Mouse (Mus musculus) heart, embryonic 11.5 days (tissue): ENCODE measurements around the gene Stat2. TPM values are rescaled to one million over a fixed set of nuclear protein-coding genes. Genes with fewer than 3 reads are reported as not detected.
"Not testable (repeated sequence)": the region's sequence is repeated elsewhere in the genome, so short reads cannot be mapped to it uniquely, and the experiment has no call there.

Experiments
- ATAC-seq: fragments of 200-750 bp; cut with Nextera tagmentation; replicated peaks from 2 replicates; pipeline ENCODE4 v1.8.0; 2017; ENCODE audit warnings: moderate library complexity; ENCODE audit not compliant: insufficient number of reproducible peaks, low FRiP score, low TSS enrichment
- H3K27ac ChIP-seq: fragments of 300-500 bp; sonication (generic); 2 replicates; pipeline ENCODE4 v1.5.1; 2014; ENCODE audit warnings: mild to moderate bottlenecking, low read depth, low read length
- H3K27me3 ChIP-seq: fragments of 300-500 bp; sonication (generic); 2 replicates; pipeline ENCODE4 v1.6.1; 2014; ENCODE audit warnings: mild to moderate bottlenecking, low read length, mixed read lengths; ENCODE audit not compliant: control insufficient read depth, insufficient read depth
- H3K36me3 ChIP-seq: fragments of 300-500 bp; sonication (generic); 2 replicates; pipeline ENCODE4 v1.6.1; 2014; ENCODE audit warnings: mild to moderate bottlenecking, low read length, moderate library complexity, mixed read lengths; ENCODE audit not compliant: control insufficient read depth, insufficient read depth
- H3K4me1 ChIP-seq: fragments of 300-500 bp; sonication (generic); 2 replicates; pipeline ENCODE4 v1.6.1; 2014; ENCODE audit warnings: low read length; ENCODE audit not compliant: control insufficient read depth, insufficient read depth
- H3K4me2 ChIP-seq: fragments of 300-500 bp; sonication (generic); 2 replicates; pipeline ENCODE4 v1.6.1; 2014; ENCODE audit warnings: mild to moderate bottlenecking, moderate library complexity
- H3K4me3 ChIP-seq: fragments of 300-500 bp; sonication (generic); 2 replicates; pipeline ENCODE4 v1.5.1; 2014; ENCODE audit warnings: low read depth, low read length
- H3K9ac ChIP-seq: fragments of 300-500 bp; sonication (generic); 2 replicates; pipeline ENCODE4 v1.6.1; 2014; ENCODE audit warnings: mild to moderate bottlenecking, low read depth, low read length, moderate library complexity
- H3K9me3 ChIP-seq: fragments of 300-500 bp; sonication (generic); replicated peaks from 2 replicates; pipeline ENCODE4 v1.6.1; 2016; ENCODE audit warnings: low read length; ENCODE audit not compliant: control insufficient read depth
- WGBS: fragments of 180-500 bp; shearing (Covaris S2); extraction: QIAGEN DNeasy Blood & Tissue Kit; methylation state at CpG from one replicate; pipeline ENCODE4 v1.1.7; 2014; ENCODE audit not compliant: insufficient replicate concordance; 5-methylcytosine and 5-hydroxymethylcytosine counted together
- polyA plus RNA-seq: library from polyadenylated mRNA; unstranded; fragments of >200 nt; fragmentation: Nextera tagmentation; extraction: Ambion mirVana; gene quantifications from 2 replicates; pipeline ENCODE4 v1.2.1, GENCODE M21; 2014

The Stat2 gene
- polyA plus RNA-seq, 1 experiment from 2014 or later: 8.6 TPM

- no peak overlapping the region for H3K9ac ChIP-seq
- no peak for ATAC-seq
- no peaks in the 10 kb centered on the region for H3K36me3 ChIP-seq
- WGBS: 80% methylated on average over 6 of the region's 6 CpGs
- H3K27me3 ChIP-seq: no peaks in the 10 kb centered on the region
- no peaks in the 10 kb centered on the region for H3K4me1 ChIP-seq
- no peak overlapping the region for H3K4me2 ChIP-seq
- H3K4me3 ChIP-seq: no peak overlapping the region
- no peak overlapping the region for H3K27ac ChIP-seq
- H3K9me3 ChIP-seq: no peaks in the 10 kb centered on the region
These were observed 6.7 kb upstream of the Stat2 start for GRCm38 (mm10) chr10:128263393-128264310.

- H3K9ac ChIP-seq: no peak within 1 kb of the TSS
- 66% methylated on average over 6 of the region's 6 CpGs for WGBS
- no peak within 1 kb of the TSS for H3K27ac ChIP-seq
- no peaks in the 10 kb centered on the region for H3K4me1 ChIP-seq
- H3K4me3 ChIP-seq: no peak within 1 kb of the TSS
- ATAC-seq: no peak
- H3K4me2 ChIP-seq: no peak within 1 kb of the TSS
- H3K9me3 ChIP-seq: no peaks in the 10 kb centered on the region
- no peaks in the 10 kb centered on the region for H3K36me3 ChIP-seq
- no peaks in the 10 kb centered on the region for H3K27me3 ChIP-seq
These were observed 2.0 kb upstream of the Stat2 start, which contains the start of gene Apof for GRCm38 (mm10) chr10:128268371-128268770. Gene Apof (plus strand): TSS chr10:128268671.

GRCm38 (mm10) chr10:128269206-128269910 is 1.0 kb upstream of the Stat2 start:
- no peak for ATAC-seq
- Histone ChIP-seq H3K27ac (no peak overlapping the region), H3K4me2 (peak overlapping the region; percentile 67), H3K4me3 (no peak overlapping the region), H3K36me3 (no peaks in the 10 kb centered on the region), H3K4me1 (no peaks in the 10 kb centered on the region), H3K9me3 (no peaks in the 10 kb centered on the region), H3K27me3 (no peaks in the 10 kb centered on the region), H3K9ac (no peak overlapping the region)
- 83% methylated on average over 16 of the region's 16 CpGs for WGBS

GRCm38 (mm10) chr10:128270866-128271265 is 507 bp downstream of the Stat2 start:
- Histone ChIP-seq H3K27ac (peak overlapping the region; percentile 60; the same call in 1 of the 2 replicates), H3K4me3 (peak overlapping the region; percentile 71), H3K27me3 (no peaks in the 10 kb centered on the region), H3K4me1 (no peaks in the 10 kb centered on the region), H3K9ac (peak overlapping the region; percentile 81), H3K4me2 (peak overlapping the region; percentile 71), H3K36me3 (no peaks in the 10 kb centered on the region), H3K9me3 (no peaks in the 10 kb centered on the region)
- WGBS: 38% methylated on average over 7 of the region's 7 CpGs
- no peak for ATAC-seq

GRCm38 (mm10) chr10:128271883-128272282 is 1.5 kb downstream of the Stat2 start:
- Histone ChIP-seq H3K9ac (no peak overlapping the region), H3K4me3 (no peak overlapping the region), H3K27ac (no peak overlapping the region), H3K4me1 (no peaks in the 10 kb centered on the region), H3K9me3 (no peaks in the 10 kb centered on the region), H3K4me2 (no peak overlapping the region), H3K27me3 (no peaks in the 10 kb centered on the region), H3K36me3 (no peaks in the 10 kb centered on the region)
- WGBS: 67% methylated on average over 2 of the region's 2 CpGs
- no peak for ATAC-seq

GRCm38 (mm10) chr10:128272819-128273439 is 2.6 kb downstream of the Stat2 start:
- H3K9me3 ChIP-seq, H3K27ac ChIP-seq, H3K4me3 ChIP-seq, H3K36me3 ChIP-seq, H3K4me1 ChIP-seq, ATAC-seq, H3K4me2 ChIP-seq, H3K9ac ChIP-seq, H3K27me3 ChIP-seq: not testable (repeated sequence)
- WGBS: 87% methylated on average over 4 of the region's 7 CpGs

- not testable (repeated sequence) for H3K9ac ChIP-seq, H3K4me1 ChIP-seq, H3K36me3 ChIP-seq, H3K9me3 ChIP-seq, H3K27ac ChIP-seq, H3K4me3 ChIP-seq, H3K4me2 ChIP-seq, ATAC-seq, H3K27me3 ChIP-seq
- 94% methylated on average over 1 of the region's 1 CpGs for WGBS
These were observed 5.0 kb downstream of the Stat2 start for GRCm38 (mm10) chr10:128275374-128275773.

- ATAC-seq: no peak
- Histone ChIP-seq H3K9me3 (no peaks in the 10 kb centered on the region), H3K4me3 (no peak overlapping the region), H3K9ac (no peak overlapping the region), H3K4me2 (no peak overlapping the region), H3K4me1 (no peaks in the 10 kb centered on the region), H3K27me3 (no peaks in the 10 kb centered on the region), H3K36me3 (peaks cover 12% of the 10 kb centered on the region), H3K27ac (no peak overlapping the region)
- WGBS: 58% methylated on average over 6 of the region's 6 CpGs
These were observed 7.8 kb downstream of the Stat2 start for GRCm38 (mm10) chr10:128278158-128278557.
